Mouse (Mus musculus): ENCODE results near the gene Cmah. TPM values are rescaled to one million over a fixed set of nuclear protein-coding genes. Genes with fewer than 3 reads are reported as not detected.

The Cmah gene
- polyA plus RNA-seq, 1 experiment from 2014 or later: 0.30 TPM

GRCm38 (mm10) chr13:24456385-24456784 is 129.2 kb downstream of the Cmah start:
- no peaks in the 10 kb centered on the region for H3K36me3 ChIP-seq (ENCODE audit: control insufficient read depth, insufficient read depth, low read length)
- no peaks in the 10 kb centered on the region for H3K9me3 ChIP-seq (ENCODE audit: control insufficient read depth, low read length)
- no peak overlapping the region for H3K4me3 ChIP-seq (ENCODE audit: control insufficient read depth in 1 of 2, insufficient read depth in 1 of 2, low read depth in 1 of 2, low read length in 2 of 2)
- H3K4me1 ChIP-seq (ENCODE audit: control insufficient read depth in 2 of 2, insufficient read depth in 2 of 2, low read length in 2 of 2): no peaks in the 10 kb centered on the region; a peak in 1 of 4 replicates
- ATAC-seq (ENCODE audit: insufficient number of reproducible peaks, insufficient read depth, low FRiP score, low read depth): no peak
- no peak overlapping the region for H3K4me2 ChIP-seq (ENCODE audit: low read length)
- WGBS: 60% methylated on average over 4 of the region's 4 CpGs
- H3K27ac ChIP-seq (replicated peaks in 1 of 2; ENCODE audit: control insufficient read depth in 1 of 2, insufficient read depth in 1 of 2, low read depth in 2 of 2, low read length in 2 of 2): no peak overlapping the region
- H3K27me3 ChIP-seq (ENCODE audit: control insufficient read depth, insufficient read depth, low read length): no peaks in the 10 kb centered on the region
- no peak overlapping the region for H3K9ac ChIP-seq (ENCODE audit: low read length)

- H3K27me3 ChIP-seq (ENCODE audit: control insufficient read depth, insufficient read depth, low read length): no peaks in the 10 kb centered on the region
- ATAC-seq (ENCODE audit: insufficient number of reproducible peaks, insufficient read depth, low FRiP score, low read depth): no peak
- no peaks in the 10 kb centered on the region; a peak in 1 of 4 replicates for H3K4me1 ChIP-seq (ENCODE audit: control insufficient read depth in 2 of 2, insufficient read depth in 2 of 2, low read length in 2 of 2)
- H3K36me3 ChIP-seq (ENCODE audit: control insufficient read depth, insufficient read depth, low read length): no peaks in the 10 kb centered on the region
- no peak overlapping the region for H3K4me3 ChIP-seq (ENCODE audit: control insufficient read depth in 1 of 2, insufficient read depth in 1 of 2, low read depth in 1 of 2, low read length in 2 of 2)
- no peaks in the 10 kb centered on the region for H3K9me3 ChIP-seq (ENCODE audit: control insufficient read depth, low read length)
- no peak overlapping the region for H3K27ac ChIP-seq (replicated peaks in 1 of 2; ENCODE audit: control insufficient read depth in 1 of 2, insufficient read depth in 1 of 2, low read depth in 2 of 2, low read length in 2 of 2)
- H3K4me2 ChIP-seq (ENCODE audit: low read length): no peak overlapping the region
- no peak overlapping the region for H3K9ac ChIP-seq (ENCODE audit: low read length)
- WGBS: 76% methylated on average over 5 of the region's 5 CpGs
Measured at GRCm38 (mm10) chr13:24460517-24460916, 133.3 kb downstream of the Cmah start.

- no peak for ATAC-seq (ENCODE audit: insufficient number of reproducible peaks, insufficient read depth, low FRiP score, low read depth)
- H3K27me3 ChIP-seq (ENCODE audit: control insufficient read depth, insufficient read depth, low read length): no peaks in the 10 kb centered on the region
- H3K27ac ChIP-seq (replicated peaks in 1 of 2; ENCODE audit: control insufficient read depth in 1 of 2, insufficient read depth in 1 of 2, low read depth in 2 of 2, low read length in 2 of 2): no peak overlapping the region
- no peak overlapping the region for H3K9ac ChIP-seq (ENCODE audit: low read length)
- no peak overlapping the region for H3K4me3 ChIP-seq (ENCODE audit: control insufficient read depth in 1 of 2, insufficient read depth in 1 of 2, low read depth in 1 of 2, low read length in 2 of 2)
- no peaks in the 10 kb centered on the region; a peak in 1 of 4 replicates for H3K4me1 ChIP-seq (ENCODE audit: control insufficient read depth in 2 of 2, insufficient read depth in 2 of 2, low read length in 2 of 2)
- H3K9me3 ChIP-seq (ENCODE audit: control insufficient read depth, low read length): no peaks in the 10 kb centered on the region
- no peak overlapping the region for H3K4me2 ChIP-seq (ENCODE audit: low read length)
- 37% methylated on average over 7 of the region's 7 CpGs for WGBS
- H3K36me3 ChIP-seq (ENCODE audit: control insufficient read depth, insufficient read depth, low read length): no peaks in the 10 kb centered on the region
Measured at GRCm38 (mm10) chr13:24463767-24464166, 136.6 kb downstream of the Cmah start.

- Histone ChIP-seq H3K36me3 (ENCODE audit: control insufficient read depth, insufficient read depth, low read length) (no peaks in the 10 kb centered on the region), H3K9me3 (ENCODE audit: control insufficient read depth, low read length) (no peaks in the 10 kb centered on the region), H3K4me2 (ENCODE audit: low read length) (no peak overlapping the region), H3K27ac (replicated peaks in 1 of 2; ENCODE audit: control insufficient read depth in 1 of 2, insufficient read depth in 1 of 2, low read depth in 2 of 2, low read length in 2 of 2) (no peak overlapping the region), H3K9ac (ENCODE audit: low read length) (no peak overlapping the region), H3K4me1 (ENCODE audit: control insufficient read depth in 2 of 2, insufficient read depth in 2 of 2, low read length in 2 of 2) (no peaks in the 10 kb centered on the region; a peak in 1 of 4 replicates), H3K27me3 (ENCODE audit: control insufficient read depth, insufficient read depth, low read length) (no peaks in the 10 kb centered on the region), H3K4me3 (ENCODE audit: control insufficient read depth in 1 of 2, insufficient read depth in 1 of 2, low read depth in 1 of 2, low read length in 2 of 2) (no peak overlapping the region)
- no peak for ATAC-seq (ENCODE audit: insufficient number of reproducible peaks, insufficient read depth, low FRiP score, low read depth)
- 91% methylated on average over 9 of the region's 9 CpGs for WGBS
Measured at GRCm38 (mm10) chr13:24466027-24466426, 138.8 kb downstream of the Cmah start.

GRCm38 (mm10) chr13:24467806-24468205 is 140.6 kb downstream of the Cmah start:
- H3K4me2 ChIP-seq (ENCODE audit: low read length): no peak overlapping the region
- no peaks in the 10 kb centered on the region for H3K36me3 ChIP-seq (ENCODE audit: control insufficient read depth, insufficient read depth, low read length)
- no peak overlapping the region for H3K4me3 ChIP-seq (ENCODE audit: control insufficient read depth in 1 of 2, insufficient read depth in 1 of 2, low read depth in 1 of 2, low read length in 2 of 2)
- no peak for ATAC-seq (ENCODE audit: insufficient number of reproducible peaks, insufficient read depth, low FRiP score, low read depth)
- no peaks in the 10 kb centered on the region; a peak in 1 of 4 replicates for H3K4me1 ChIP-seq (ENCODE audit: control insufficient read depth in 2 of 2, insufficient read depth in 2 of 2, low read length in 2 of 2)
- no peak overlapping the region for H3K27ac ChIP-seq (replicated peaks in 1 of 2; ENCODE audit: control insufficient read depth in 1 of 2, insufficient read depth in 1 of 2, low read depth in 2 of 2, low read length in 2 of 2)
- H3K27me3 ChIP-seq (ENCODE audit: control insufficient read depth, insufficient read depth, low read length): no peaks in the 10 kb centered on the region
- no peaks in the 10 kb centered on the region for H3K9me3 ChIP-seq (ENCODE audit: control insufficient read depth, low read length)
- 62% methylated on average over 4 of the region's 4 CpGs for WGBS
- no peak overlapping the region for H3K9ac ChIP-seq (ENCODE audit: low read length)

GRCm38 (mm10) chr13:24477564-24477963 is 150.4 kb downstream of the Cmah start:
- Histone ChIP-seq H3K27me3 (ENCODE audit: control insufficient read depth, insufficient read depth, low read length) (no peaks in the 10 kb centered on the region), H3K9ac (ENCODE audit: low read length) (no peak overlapping the region), H3K4me1 (ENCODE audit: control insufficient read depth in 2 of 2, insufficient read depth in 2 of 2, low read length in 2 of 2) (peaks cover 10 to 14% of the 10 kb centered on the region in 2 experiments; a peak in 3 of 4 replicates), H3K9me3 (ENCODE audit: control insufficient read depth, low read length) (no peaks in the 10 kb centered on the region), H3K36me3 (ENCODE audit: control insufficient read depth, insufficient read depth, low read length) (no peaks in the 10 kb centered on the region), H3K4me2 (ENCODE audit: low read length) (no peak overlapping the region), H3K4me3 (ENCODE audit: control insufficient read depth in 1 of 2, insufficient read depth in 1 of 2, low read depth in 1 of 2, low read length in 2 of 2) (no peak overlapping the region), H3K27ac (replicated peaks in 1 of 2; ENCODE audit: control insufficient read depth in 1 of 2, insufficient read depth in 1 of 2, low read depth in 2 of 2, low read length in 2 of 2) (peak overlapping the region; percentile 83 to 88)
- ATAC-seq (ENCODE audit: insufficient number of reproducible peaks, insufficient read depth, low FRiP score, low read depth): peak; percentile 90
- WGBS: 19% methylated on average over 5 of the region's 5 CpGs

- peak; percentile 40; the same call in 1 of the 2 replicates for ATAC-seq (ENCODE audit: insufficient number of reproducible peaks, insufficient read depth, low FRiP score, low read depth)
- Histone ChIP-seq H3K4me2 (ENCODE audit: low read length) (no peak overlapping the region), H3K4me1 (ENCODE audit: control insufficient read depth in 2 of 2, insufficient read depth in 2 of 2, low read length in 2 of 2) (peaks cover 10 to 14% of the 10 kb centered on the region in 2 experiments; a peak in 3 of 4 replicates), H3K9me3 (ENCODE audit: control insufficient read depth, low read length) (no peaks in the 10 kb centered on the region), H3K4me3 (ENCODE audit: control insufficient read depth in 1 of 2, insufficient read depth in 1 of 2, low read depth in 1 of 2, low read length in 2 of 2) (no peak overlapping the region), H3K36me3 (ENCODE audit: control insufficient read depth, insufficient read depth, low read length) (no peaks in the 10 kb centered on the region), H3K27me3 (ENCODE audit: control insufficient read depth, insufficient read depth, low read length) (no peaks in the 10 kb centered on the region), H3K27ac (replicated peaks in 1 of 2; ENCODE audit: control insufficient read depth in 1 of 2, insufficient read depth in 1 of 2, low read depth in 2 of 2, low read length in 2 of 2) (no peak overlapping the region), H3K9ac (ENCODE audit: low read length) (no peak overlapping the region)
- 87% methylated on average over 2 of the region's 2 CpGs for WGBS
Measured at GRCm38 (mm10) chr13:24479516-24479915, 152.3 kb downstream of the Cmah start.

GRCm38 (mm10) chr13:24480824-24481223 is 153.6 kb downstream of the Cmah start:
- 32% methylated on average over 6 of the region's 6 CpGs for WGBS
- H3K4me3 ChIP-seq (ENCODE audit: control insufficient read depth in 1 of 2, insufficient read depth in 1 of 2, low read depth in 1 of 2, low read length in 2 of 2): no peak overlapping the region
- H3K27ac ChIP-seq (replicated peaks in 1 of 2; ENCODE audit: control insufficient read depth in 1 of 2, insufficient read depth in 1 of 2, low read depth in 2 of 2, low read length in 2 of 2): peak overlapping the region; percentile 8 to 67; a peak in 3 of 4 replicates
- ATAC-seq (ENCODE audit: insufficient number of reproducible peaks, insufficient read depth, low FRiP score, low read depth): no peak
- peaks cover 10 to 14% of the 10 kb centered on the region in 2 experiments; a peak in 3 of 4 replicates for H3K4me1 ChIP-seq (ENCODE audit: control insufficient read depth in 2 of 2, insufficient read depth in 2 of 2, low read length in 2 of 2)
- no peaks in the 10 kb centered on the region for H3K27me3 ChIP-seq (ENCODE audit: control insufficient read depth, insufficient read depth, low read length)
- H3K36me3 ChIP-seq (ENCODE audit: control insufficient read depth, insufficient read depth, low read length): no peaks in the 10 kb centered on the region
- peak overlapping the region; percentile 27; the same call in 1 of the 2 replicates for H3K9ac ChIP-seq (ENCODE audit: low read length)
- H3K9me3 ChIP-seq (ENCODE audit: control insufficient read depth, low read length): no peaks in the 10 kb centered on the region
- H3K4me2 ChIP-seq (ENCODE audit: low read length): no peak overlapping the region

All from heart, embryonic 14.5 days (tissue).